Mouse (Mus musculus): ENCODE measurements around the gene Fam178b. TPM values are rescaled to one million over a fixed set of nuclear protein-coding genes. Genes with fewer than 3 reads are reported as not detected.

The Fam178b gene
- polyA plus RNA-seq, 1 experiment from 2014 or later: 0.28 TPM

DNA sequence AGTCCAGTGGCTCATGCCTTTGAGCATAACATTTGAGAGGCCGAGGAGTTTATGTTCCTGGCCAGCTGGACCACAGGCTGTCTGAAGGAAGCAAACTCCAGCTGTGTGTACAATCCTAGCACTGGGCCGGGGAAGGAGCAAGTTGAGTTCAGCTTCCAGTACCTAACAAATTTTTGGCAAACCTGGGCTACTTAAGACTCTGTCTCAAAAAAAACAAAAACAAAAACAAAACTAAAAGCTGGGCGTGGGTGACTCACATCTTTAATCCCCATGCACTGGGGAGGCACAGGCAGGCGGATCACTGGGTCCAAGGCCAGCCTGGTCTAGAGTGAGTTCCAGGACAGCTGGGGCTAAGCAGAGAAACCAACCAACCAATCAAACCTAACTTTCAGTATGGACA, 114.2 kb downstream of the Fam178b start:
- no peaks in the 10 kb centered on the region for H3K27me3 ChIP-seq (replicated peaks; ENCODE audit: control insufficient read depth, insufficient read depth, low read length)
- no peak for ATAC-seq
- H3K27ac ChIP-seq (ENCODE audit: low read depth, low read length): no peak overlapping the region
- H3K4me3 ChIP-seq (ENCODE audit: low read length): no peak overlapping the region
- no peaks in the 10 kb centered on the region for H3K36me3 ChIP-seq (ENCODE audit: control insufficient read depth, insufficient read depth, low read length)
- no peaks in the 10 kb centered on the region for H3K9me3 ChIP-seq (ENCODE audit: control insufficient read depth, low read length)
- no peaks in the 10 kb centered on the region; the same call in 1 of the 2 replicates for H3K4me1 ChIP-seq (ENCODE audit: control insufficient read depth, insufficient read depth, low read depth, low read length)
- WGBS: 73% methylated on average over 4 of the region's 4 CpGs
- no peak overlapping the region for H3K9ac ChIP-seq (ENCODE audit: low read depth, low read length)
- H3K4me2 ChIP-seq (ENCODE audit: low read length): no peak overlapping the region

DNA sequence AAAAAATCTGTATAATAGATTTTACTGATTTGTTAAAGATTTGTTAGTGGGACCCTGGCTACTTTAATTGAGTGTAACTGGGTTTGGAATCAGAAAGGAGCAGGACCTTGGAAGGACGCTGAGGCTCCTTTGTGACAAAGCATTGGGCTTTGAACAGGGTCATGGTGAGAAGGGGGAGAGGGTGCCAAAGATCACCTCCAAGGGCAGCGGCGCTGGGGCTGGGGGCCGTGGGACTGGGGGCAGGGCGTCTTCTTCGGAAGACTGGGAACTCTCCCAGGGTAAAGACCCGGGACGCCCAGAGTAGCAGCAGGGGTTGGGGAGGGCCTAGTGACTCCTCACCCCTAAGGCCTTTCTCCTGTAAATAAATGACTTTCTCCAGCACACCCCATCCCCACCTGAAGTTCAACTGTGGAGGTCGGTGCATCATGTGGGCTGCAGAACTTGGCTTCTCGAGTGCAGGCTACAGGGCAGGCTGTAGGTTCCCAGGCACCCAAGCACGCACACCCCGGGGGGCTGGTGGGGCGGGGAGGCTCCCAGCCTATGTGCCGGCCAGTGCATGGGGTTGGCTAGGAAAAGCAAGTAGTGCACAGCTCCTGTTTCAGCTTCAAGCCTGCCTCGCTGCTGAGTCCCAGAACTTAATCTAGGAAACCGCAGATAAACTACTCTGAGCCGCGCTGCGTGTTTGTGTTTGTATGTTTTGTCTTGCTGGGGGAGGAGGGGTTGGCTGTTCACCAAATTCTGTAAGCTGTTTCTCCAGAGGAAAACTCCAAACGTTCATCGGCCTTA, 115.0 kb downstream of the Fam178b start:
- no peak for ATAC-seq
- no peak overlapping the region for H3K4me2 ChIP-seq (ENCODE audit: low read length)
- H3K4me3 ChIP-seq (ENCODE audit: low read length): no peak overlapping the region

DNA sequence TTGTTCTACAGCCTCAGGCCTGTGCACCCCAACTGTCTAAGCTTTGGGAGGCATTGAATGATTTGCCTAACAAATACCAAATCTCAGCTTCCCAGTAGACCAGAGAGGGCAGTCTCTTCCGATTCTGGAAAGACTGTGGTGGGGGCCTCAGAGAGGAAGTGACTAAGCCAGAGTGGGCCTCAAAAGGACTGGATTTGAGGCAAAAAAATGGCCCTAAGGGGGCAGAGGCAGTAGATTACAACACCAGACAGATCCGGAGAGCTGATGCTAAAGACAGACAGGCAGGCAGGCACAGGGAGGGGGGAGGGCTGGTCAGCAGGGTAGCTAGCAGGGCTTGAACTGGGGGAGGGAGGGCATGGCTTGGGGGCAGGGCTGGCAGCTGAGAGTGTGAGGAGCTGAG, 116.6 kb downstream of the Fam178b start:
- 25% methylated on average over 2 of the region's 2 CpGs for WGBS
- Histone ChIP-seq H3K36me3 (ENCODE audit: control insufficient read depth, insufficient read depth, low read length) (no peaks in the 10 kb centered on the region), H3K9ac (ENCODE audit: low read depth, low read length) (no peak overlapping the region), H3K27me3 (replicated peaks; ENCODE audit: control insufficient read depth, insufficient read depth, low read length) (no peaks in the 10 kb centered on the region), H3K4me1 (ENCODE audit: control insufficient read depth, insufficient read depth, low read depth, low read length) (no peaks in the 10 kb centered on the region; the same call in 1 of the 2 replicates), H3K9me3 (ENCODE audit: control insufficient read depth, low read length) (no peaks in the 10 kb centered on the region), H3K4me2 (ENCODE audit: low read length) (no peak overlapping the region), H3K27ac (ENCODE audit: low read depth, low read length) (no peak overlapping the region), H3K4me3 (ENCODE audit: low read length) (no peak overlapping the region)
- ATAC-seq: no peak

More for the DNA sequence above, 115.0 kb downstream of the Fam178b start:
- H3K36me3 ChIP-seq (ENCODE audit: control insufficient read depth, insufficient read depth, low read length): no peaks in the 10 kb centered on the region
- H3K9ac ChIP-seq (ENCODE audit: low read depth, low read length): no peak overlapping the region
- H3K4me1 ChIP-seq (ENCODE audit: control insufficient read depth, insufficient read depth, low read depth, low read length): no peaks in the 10 kb centered on the region; the same call in 1 of the 2 replicates
- H3K9me3 ChIP-seq (ENCODE audit: control insufficient read depth, low read length): no peaks in the 10 kb centered on the region
- no peaks in the 10 kb centered on the region for H3K27me3 ChIP-seq (replicated peaks; ENCODE audit: control insufficient read depth, insufficient read depth, low read length)
- WGBS: 43% methylated on average over 21 of the region's 21 CpGs
- H3K27ac ChIP-seq (ENCODE audit: low read depth, low read length): no peak overlapping the region

DNA sequence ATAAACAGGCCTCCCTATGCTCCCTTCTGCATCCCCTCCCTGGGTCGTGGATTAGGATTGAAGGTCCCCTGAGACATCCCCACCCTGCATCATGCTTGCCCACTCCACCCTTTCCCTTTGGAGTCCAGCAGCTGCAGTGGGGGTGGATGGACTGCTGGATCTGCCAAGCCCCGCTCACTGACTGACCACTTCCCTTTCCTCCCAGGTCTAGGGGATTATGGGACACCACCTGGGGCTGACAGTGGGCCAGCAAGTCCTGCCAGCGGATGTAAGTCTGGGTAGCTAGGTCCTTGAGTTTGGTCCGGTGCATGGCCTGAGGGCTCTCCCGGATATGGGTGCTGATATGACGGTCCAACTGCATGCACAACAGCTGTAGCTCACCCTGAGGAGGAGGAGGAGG, 118.9 kb downstream of the Fam178b start:
- Histone ChIP-seq H3K36me3 (ENCODE audit: control insufficient read depth, insufficient read depth, low read length) (no peaks in the 10 kb centered on the region), H3K4me1 (ENCODE audit: control insufficient read depth, insufficient read depth, low read depth, low read length) (peaks cover 2% of the 10 kb centered on the region), H3K4me3 (ENCODE audit: low read length) (no peak overlapping the region), H3K9me3 (ENCODE audit: control insufficient read depth, low read length) (no peaks in the 10 kb centered on the region), H3K27me3 (replicated peaks; ENCODE audit: control insufficient read depth, insufficient read depth, low read length) (no peaks in the 10 kb centered on the region), H3K27ac (ENCODE audit: low read depth, low read length) (no peak overlapping the region), H3K9ac (ENCODE audit: low read depth, low read length) (no peak overlapping the region), H3K4me2 (ENCODE audit: low read length) (no peak overlapping the region)
- 79% methylated on average over 6 of the region's 6 CpGs for WGBS
- ATAC-seq: no peak

DNA sequence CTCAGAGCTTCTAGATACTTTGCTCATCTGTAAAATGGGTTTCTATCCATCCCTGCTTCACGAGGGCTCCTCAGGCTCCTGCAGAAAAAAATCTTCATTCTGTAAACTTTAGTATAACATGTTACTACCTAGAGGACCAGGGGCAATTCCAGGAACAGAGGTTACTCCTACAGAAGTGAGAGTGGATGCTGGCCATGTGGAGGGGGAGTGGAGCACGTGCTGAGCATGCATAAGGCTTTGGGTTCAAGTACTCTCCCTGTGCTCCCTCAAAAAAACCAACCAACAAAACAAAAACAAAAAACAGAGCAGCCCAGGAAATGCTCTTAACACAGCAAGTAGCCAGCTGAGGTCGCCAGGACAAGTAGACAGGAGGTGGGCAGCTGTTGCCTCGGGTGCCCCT, 119.4 kb downstream of the Fam178b start:
- WGBS: 75% methylated on average over 4 of the region's 4 CpGs
- Histone ChIP-seq H3K4me2 (ENCODE audit: low read length) (no peak overlapping the region), H3K4me3 (ENCODE audit: low read length) (no peak overlapping the region), H3K36me3 (ENCODE audit: control insufficient read depth, insufficient read depth, low read length) (no peaks in the 10 kb centered on the region), H3K9me3 (ENCODE audit: control insufficient read depth, low read length) (no peaks in the 10 kb centered on the region), H3K4me1 (ENCODE audit: control insufficient read depth, insufficient read depth, low read depth, low read length) (peaks cover 7% of the 10 kb centered on the region), H3K27me3 (replicated peaks; ENCODE audit: control insufficient read depth, insufficient read depth, low read length) (no peaks in the 10 kb centered on the region), H3K9ac (ENCODE audit: low read depth, low read length) (no peak overlapping the region), H3K27ac (ENCODE audit: low read depth, low read length) (no peak overlapping the region)
- ATAC-seq: no peak

DNA sequence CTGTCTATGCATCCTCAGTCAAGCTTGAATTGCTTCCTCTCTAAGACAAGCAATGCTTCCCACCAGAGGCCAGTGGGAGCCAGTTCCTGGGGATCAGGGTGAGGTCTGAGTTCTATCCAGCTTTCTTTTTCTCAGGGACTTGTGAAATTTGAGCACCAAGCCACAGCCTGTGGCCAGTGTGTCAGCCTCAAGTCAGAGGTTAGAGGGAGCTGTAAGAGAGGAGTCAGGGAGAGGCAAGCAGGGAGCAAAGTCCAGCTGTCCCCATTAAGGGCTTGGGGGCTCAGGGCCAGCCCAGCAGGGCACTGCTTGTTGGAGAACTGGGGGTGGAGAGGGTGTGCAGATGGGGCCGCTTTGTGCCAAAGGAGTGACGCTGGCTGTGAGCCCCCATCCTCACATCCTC, 119.8 kb downstream of the Fam178b start:
- Histone ChIP-seq H3K4me1 (ENCODE audit: control insufficient read depth, insufficient read depth, low read depth, low read length) (peaks cover 10% of the 10 kb centered on the region), H3K27ac (ENCODE audit: low read depth, low read length) (no peak overlapping the region), H3K4me3 (ENCODE audit: low read length) (no peak overlapping the region), H3K36me3 (ENCODE audit: control insufficient read depth, insufficient read depth, low read length) (no peaks in the 10 kb centered on the region), H3K9me3 (ENCODE audit: control insufficient read depth, low read length) (no peaks in the 10 kb centered on the region), H3K27me3 (replicated peaks; ENCODE audit: control insufficient read depth, insufficient read depth, low read length) (no peaks in the 10 kb centered on the region), H3K4me2 (ENCODE audit: low read length) (no peak overlapping the region), H3K9ac (ENCODE audit: low read depth, low read length) (no peak overlapping the region)
- 75% methylated on average over 2 of the region's 2 CpGs for WGBS
- ATAC-seq: no peak

DNA sequence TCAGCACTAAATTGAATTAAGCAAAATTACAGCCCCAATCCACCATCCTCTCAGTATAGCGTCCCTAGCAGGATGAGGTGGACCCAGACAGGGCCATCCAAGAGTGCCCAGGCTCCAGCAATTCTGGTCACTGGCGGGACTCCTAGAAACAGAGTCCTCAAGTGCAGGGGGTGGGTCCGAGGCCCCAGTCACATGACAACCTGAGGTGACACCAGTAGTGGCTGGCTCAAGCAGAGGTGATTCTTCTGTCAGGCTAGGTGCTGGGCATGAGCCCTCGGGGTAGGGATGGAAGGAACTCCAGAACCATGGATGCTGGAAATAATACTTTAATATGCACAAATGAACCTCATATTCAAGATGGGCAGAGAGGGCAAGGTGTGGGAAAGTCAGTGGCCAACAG, 120.6 kb downstream of the Fam178b start:
- no peak overlapping the region for H3K27ac ChIP-seq (ENCODE audit: low read depth, low read length)
- no peak overlapping the region for H3K9ac ChIP-seq (ENCODE audit: low read depth, low read length)
- H3K36me3 ChIP-seq (ENCODE audit: control insufficient read depth, insufficient read depth, low read length): no peaks in the 10 kb centered on the region
- H3K9me3 ChIP-seq (ENCODE audit: control insufficient read depth, low read length): no peaks in the 10 kb centered on the region
- no peak for ATAC-seq
- WGBS: 77% methylated on average over 4 of the region's 4 CpGs
- no peaks in the 10 kb centered on the region for H3K27me3 ChIP-seq (replicated peaks; ENCODE audit: control insufficient read depth, insufficient read depth, low read length)
- H3K4me3 ChIP-seq (ENCODE audit: low read length): no peak overlapping the region
- H3K4me1 ChIP-seq (ENCODE audit: control insufficient read depth, insufficient read depth, low read depth, low read length): peaks cover 10% of the 10 kb centered on the region
- no peak overlapping the region for H3K4me2 ChIP-seq (ENCODE audit: low read length)

DNA sequence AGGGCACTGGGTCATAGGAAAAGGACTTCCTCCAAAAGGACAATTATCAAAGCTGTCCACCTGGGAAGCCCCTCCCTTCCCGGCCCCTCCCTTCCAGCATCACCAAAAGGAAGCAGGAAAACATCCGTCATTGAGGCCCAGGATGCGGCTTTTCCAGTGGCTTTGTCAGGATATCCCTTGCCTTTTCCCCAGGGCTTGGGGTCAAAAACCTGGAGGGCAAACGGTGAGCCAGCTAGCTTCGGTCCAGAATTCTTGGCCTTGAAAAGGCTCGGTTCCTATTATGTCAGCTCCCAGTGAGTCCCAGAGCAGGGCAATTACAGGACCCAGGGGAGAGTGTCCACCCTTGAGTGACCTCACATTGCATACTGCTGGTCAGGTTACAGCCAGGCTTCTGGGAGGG, 122.1 kb downstream of the Fam178b start:
- Histone ChIP-seq H3K27ac (ENCODE audit: low read depth, low read length) (no peak overlapping the region), H3K9me3 (ENCODE audit: control insufficient read depth, low read length) (no peaks in the 10 kb centered on the region), H3K4me3 (ENCODE audit: low read length) (no peak overlapping the region), H3K4me1 (ENCODE audit: control insufficient read depth, insufficient read depth, low read depth, low read length) (peaks cover 10% of the 10 kb centered on the region), H3K36me3 (ENCODE audit: control insufficient read depth, insufficient read depth, low read length) (no peaks in the 10 kb centered on the region), H3K27me3 (replicated peaks; ENCODE audit: control insufficient read depth, insufficient read depth, low read length) (no peaks in the 10 kb centered on the region), H3K4me2 (ENCODE audit: low read length) (no peak overlapping the region), H3K9ac (ENCODE audit: low read depth, low read length) (no peak overlapping the region)
- no peak for ATAC-seq
- 64% methylated on average over 6 of the region's 6 CpGs for WGBS

DNA sequence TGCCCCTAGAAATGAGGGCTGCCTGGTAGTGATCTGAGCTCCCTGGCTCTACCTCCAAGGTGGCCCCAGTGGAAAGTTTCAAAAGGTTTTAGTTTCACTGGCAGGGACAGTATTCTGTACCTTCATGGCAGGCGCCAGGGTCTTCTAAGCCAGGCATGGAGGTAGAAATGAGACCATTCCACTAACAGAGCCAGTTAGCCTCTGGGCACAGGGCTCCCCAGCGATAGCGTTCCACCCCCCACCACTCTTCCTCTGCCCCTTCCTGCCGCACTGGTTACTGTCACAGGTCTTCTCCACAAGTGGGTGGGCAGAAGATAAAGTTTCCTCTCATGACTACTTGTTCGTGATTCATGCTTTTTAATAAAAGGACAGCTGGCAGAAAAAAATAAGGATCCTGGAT, 123.1 kb downstream of the Fam178b start:
- WGBS: 75% methylated on average over 5 of the region's 5 CpGs
- H3K27ac ChIP-seq (ENCODE audit: low read depth, low read length): no peak overlapping the region

More for the DNA sequence above, 123.1 kb downstream of the Fam178b start:
- Histone ChIP-seq H3K4me2 (ENCODE audit: low read length) (no peak overlapping the region), H3K4me1 (ENCODE audit: control insufficient read depth, insufficient read depth, low read depth, low read length) (peaks cover 20% of the 10 kb centered on the region), H3K4me3 (ENCODE audit: low read length) (no peak overlapping the region), H3K27me3 (replicated peaks; ENCODE audit: control insufficient read depth, insufficient read depth, low read length) (no peaks in the 10 kb centered on the region), H3K9me3 (ENCODE audit: control insufficient read depth, low read length) (no peaks in the 10 kb centered on the region), H3K9ac (ENCODE audit: low read depth, low read length) (no peak overlapping the region), H3K36me3 (ENCODE audit: control insufficient read depth, insufficient read depth, low read length) (no peaks in the 10 kb centered on the region)
- no peak for ATAC-seq
